Mouse (Mus musculus) bone marrow macrophage, adult 2 months (primary cell): ENCODE measurements around the gene Cebpa.

Experiments used
- CTCF ChIP-seq: IDR thresholded peaks from 2 replicates; pipeline ENCODE4 v1.5.1; 2012; ENCODE audit warnings: low read depth, mild to moderate bottlenecking, low read length, moderate library complexity
- POLR2A ChIP-seq: IDR thresholded peaks from 2 replicates; pipeline ENCODE4 v1.6.1; 2012; ENCODE audit warnings: mild to moderate bottlenecking, low read depth, low read length, borderline replicate concordance

GRCm38 (mm10) chr7:35146269-35146668 is 27.2 kb downstream of the Cebpa start:
- TF ChIP-seq CTCF (no peak), POLR2A (no peak)
